Mouse (Mus musculus) midbrain, embryonic 10.5 days (tissue): ENCODE results near the gene Misp. TPM values are rescaled to one million over a fixed set of nuclear protein-coding genes. Genes with fewer than 3 reads are reported as not detected.

ENCODE experiments used
- DNase-seq: peaks from one replicate; pipeline ENCODE4 v3.0.0-alpha.2; 2017; ENCODE audit warnings: low spot score
- H3K27ac ChIP-seq: fragments of 300-500 bp; sonication (generic); replicated peaks from 2 replicates; pipeline ENCODE4 v1.5.1; 2016; ENCODE audit warnings: mild to moderate bottlenecking
- H3K27me3 ChIP-seq: fragments of 300-500 bp; sonication (generic); 2 replicates; pipeline ENCODE4 v1.6.1; 2016; ENCODE audit warnings: low read depth, mild to moderate bottlenecking; ENCODE audit not compliant: poor library complexity, severe bottlenecking
- H3K36me3 ChIP-seq: fragments of 300-500 bp; sonication (generic); 2 replicates; pipeline ENCODE4 v1.6.1; 2016; ENCODE audit warnings: mild to moderate bottlenecking, moderate library complexity
- H3K4me1 ChIP-seq: fragments of 300-500 bp; sonication (generic); 2 replicates; pipeline ENCODE4 v1.6.1; 2016
- H3K4me3 ChIP-seq: fragments of 300-500 bp; sonication (generic); 2 replicates; pipeline ENCODE4 v1.5.1; 2016; ENCODE audit warnings: mild to moderate bottlenecking, moderate library complexity
- H3K9me3 ChIP-seq: fragments of 300-500 bp; sonication (generic); replicated peaks from 2 replicates; pipeline ENCODE4 v1.6.1; 2016; ENCODE audit warnings: mild to moderate bottlenecking
- WGBS: fragments of 180-500 bp; shearing (Covaris S2); methylation state at CpG from one replicate; pipeline ENCODE4 v1.1.7; 2016; 5-methylcytosine and 5-hydroxymethylcytosine counted together
- polyA plus RNA-seq: library from polyadenylated mRNA; unstranded; fragments of >200 nt; fragmentation: Nextera tagmentation; extraction: Ambion mirVana; gene quantifications from 2 replicates; pipeline ENCODE4 v1.2.1, GENCODE M21; 2016

Misp gene
- polyA plus RNA-seq, 1 experiment from 2014 or later, result 0.46 TPM

- Histone ChIP-seq H3K4me1 (peaks cover under 1% of the 10 kb centered on the region; the same call in 1 of the 2 replicates), H3K36me3 (no peaks in the 10 kb centered on the region)
- 26% methylated on average over 9 of the region's 9 CpGs for WGBS
These were observed 14.1 kb downstream of the Misp start for GRCm38 (mm10) chr10:79834769-79835398.

GRCm38 (mm10) chr10:79836918-79837317 is 16.1 kb downstream of the Misp start:
- Histone ChIP-seq H3K27ac (no peak overlapping the region), H3K27me3 (no peaks in the 10 kb centered on the region)
- WGBS, result 98% methylated on average over 3 of the region's 3 CpGs

More at GRCm38 (mm10) chr10:79834769-79835398, 14.1 kb downstream of the Misp start:
- Histone ChIP-seq H3K4me3 (no peak overlapping the region), H3K9me3 (no peaks in the 10 kb centered on the region; the same call in 1 of the 2 replicates), H3K27me3 (peaks cover 8% of the 10 kb centered on the region; the same call in 1 of the 2 replicates), H3K27ac (no peak overlapping the region)
- peak; percentile 82 for DNase-seq

DNA sequence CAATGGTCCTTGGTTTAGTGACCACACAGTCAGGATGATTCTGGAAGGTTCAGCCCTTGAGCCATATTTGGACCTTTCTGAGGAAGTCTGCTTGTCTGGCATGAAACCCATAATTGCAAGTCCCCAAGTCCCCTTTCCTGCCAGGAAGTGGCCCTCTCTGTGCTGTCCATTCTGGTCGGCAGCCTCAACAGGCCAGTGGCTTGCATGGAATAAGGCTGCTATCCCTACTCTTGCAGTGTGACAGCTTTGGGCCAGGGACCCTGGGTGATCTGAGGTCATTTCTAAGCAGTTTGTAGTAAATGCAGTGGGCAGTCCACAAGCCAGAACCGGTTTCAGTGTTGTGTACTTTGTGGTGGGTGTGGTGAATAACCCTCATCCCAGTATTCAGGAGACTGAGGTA is 17.4 kb downstream of the Misp start:
- no peak overlapping the region for H3K27ac ChIP-seq
- H3K36me3 ChIP-seq, result no peaks in the 10 kb centered on the region
- H3K4me3 ChIP-seq, result no peak overlapping the region; the same call in 1 of the 2 replicates
- no peak for DNase-seq
- H3K9me3 ChIP-seq, result no peaks in the 10 kb centered on the region; the same call in 1 of the 2 replicates
- peaks cover 21% of the 10 kb centered on the region for H3K4me1 ChIP-seq
- WGBS, result 77% methylated on average over 2 of the region's 2 CpGs
- no peaks in the 10 kb centered on the region for H3K27me3 ChIP-seq

More at GRCm38 (mm10) chr10:79836918-79837317, 16.1 kb downstream of the Misp start:
- no peak overlapping the region for H3K4me3 ChIP-seq
- no peak for DNase-seq
- peaks cover 15% of the 10 kb centered on the region for H3K4me1 ChIP-seq
- H3K9me3 ChIP-seq, result no peaks in the 10 kb centered on the region; the same call in 1 of the 2 replicates
- no peaks in the 10 kb centered on the region for H3K36me3 ChIP-seq

DNA sequence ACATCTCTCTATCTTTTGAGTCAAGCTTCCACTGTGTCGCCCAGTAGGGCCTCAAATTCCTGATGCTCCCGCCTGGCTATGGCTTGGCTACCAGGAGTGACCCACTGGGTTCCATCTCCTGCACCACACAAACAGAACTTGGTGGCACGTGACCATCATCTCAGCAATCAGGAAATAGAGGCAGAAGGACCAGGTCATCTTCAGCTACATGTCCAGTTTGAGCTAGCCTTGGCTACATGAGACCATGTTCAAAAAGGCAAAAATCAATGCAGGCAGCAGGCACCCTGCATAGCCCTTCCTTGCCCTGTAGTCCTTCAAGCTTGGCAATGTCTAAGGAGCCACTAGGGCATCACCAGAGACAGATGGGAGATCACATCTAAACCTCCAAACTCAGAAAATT is 19.3 kb downstream of the Misp start:
- no peaks in the 10 kb centered on the region; the same call in 1 of the 2 replicates for H3K9me3 ChIP-seq
- H3K4me1 ChIP-seq, result peaks cover 25% of the 10 kb centered on the region
- peak overlapping the region; percentile 86 for H3K27ac ChIP-seq
- peak overlapping the region; percentile 50; the same call in 1 of the 2 replicates for H3K4me3 ChIP-seq
- H3K36me3 ChIP-seq, result no peaks in the 10 kb centered on the region
- no peaks in the 10 kb centered on the region for H3K27me3 ChIP-seq
- no peak for DNase-seq
- 91% methylated on average over 3 of the region's 3 CpGs for WGBS

- under 1% methylated on average over 24 of the region's 24 CpGs for WGBS
- H3K27ac ChIP-seq, result peak overlapping the region; percentile 86
- DNase-seq, result peak; percentile 73
These were observed 20.1 kb downstream of the Misp start for GRCm38 (mm10) chr10:79840644-79841551.

DNA sequence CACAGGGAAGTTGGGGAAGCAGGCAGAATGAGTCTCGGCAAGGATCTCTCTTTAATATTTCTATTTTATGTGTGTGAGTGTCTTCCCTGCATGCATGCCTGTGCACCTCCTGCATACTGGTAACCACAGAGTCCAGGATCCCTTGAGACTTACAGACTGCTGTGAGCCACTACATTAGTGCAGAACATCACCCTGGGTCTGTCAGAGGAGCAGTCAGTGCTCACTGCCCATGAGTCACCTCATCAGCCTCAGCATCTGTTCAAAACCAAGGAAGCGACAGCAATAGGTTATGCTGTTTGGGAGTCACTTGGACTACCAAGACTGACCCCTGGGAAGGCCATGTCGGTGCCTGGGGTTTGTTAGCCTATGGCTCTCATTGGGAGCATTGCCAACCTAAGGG is 21.5 kb downstream of the Misp start:
- H3K9me3 ChIP-seq, result no peaks in the 10 kb centered on the region; the same call in 1 of the 2 replicates
- WGBS, result 74% methylated on average over 3 of the region's 3 CpGs
- H3K27me3 ChIP-seq, result no peaks in the 10 kb centered on the region
- H3K4me1 ChIP-seq, result peaks cover 25% of the 10 kb centered on the region
- peak overlapping the region; percentile 57; the same call in 1 of the 2 replicates for H3K27ac ChIP-seq
- DNase-seq, result no peak
- H3K4me3 ChIP-seq, result no peak overlapping the region
- no peaks in the 10 kb centered on the region for H3K36me3 ChIP-seq

More at GRCm38 (mm10) chr10:79840644-79841551, 20.1 kb downstream of the Misp start:
- no peaks in the 10 kb centered on the region; the same call in 1 of the 2 replicates for H3K9me3 ChIP-seq
- peaks cover 25% of the 10 kb centered on the region for H3K4me1 ChIP-seq
- H3K4me3 ChIP-seq, result peak overlapping the region; percentile 50
- no peaks in the 10 kb centered on the region for H3K27me3 ChIP-seq
- H3K36me3 ChIP-seq, result no peaks in the 10 kb centered on the region

- Histone ChIP-seq H3K4me1 (peaks cover 29% of the 10 kb centered on the region), H3K27me3 (no peaks in the 10 kb centered on the region), H3K36me3 (no peaks in the 10 kb centered on the region), H3K9me3 (no peaks in the 10 kb centered on the region), H3K27ac (no peak overlapping the region; the same call in 1 of the 2 replicates), H3K4me3 (no peak overlapping the region)
- 93% methylated on average over 6 of the region's 6 CpGs for WGBS
- DNase-seq, result no peak
These were observed 22.7 kb downstream of the Misp start for GRCm38 (mm10) chr10:79843476-79843875.

DNA sequence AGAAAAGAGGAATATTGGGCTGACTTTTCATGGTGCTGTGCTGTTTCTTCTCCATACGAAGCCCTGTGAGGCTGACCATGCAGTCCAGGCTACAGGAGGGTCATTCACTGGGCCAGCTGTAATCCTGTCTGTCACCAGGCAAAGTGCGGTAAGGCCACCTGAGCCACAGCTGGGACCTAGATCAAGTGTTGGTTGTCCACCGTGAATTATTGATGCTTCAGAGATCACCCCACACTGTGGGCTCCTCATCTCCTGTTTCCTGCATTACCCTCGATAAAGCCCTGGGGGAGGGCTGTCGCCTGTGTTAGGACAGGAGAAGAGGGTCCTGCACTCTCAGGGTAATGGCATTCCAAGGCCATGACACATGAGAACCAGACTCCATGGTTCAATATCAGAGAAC is 25.8 kb downstream of the Misp start:
- 77% methylated on average over 5 of the region's 5 CpGs for WGBS
- DNase-seq, result no peak
- Histone ChIP-seq H3K36me3 (peaks cover 4% of the 10 kb centered on the region; the same call in 1 of the 2 replicates), H3K4me1 (peaks cover 30% of the 10 kb centered on the region), H3K27me3 (no peaks in the 10 kb centered on the region), H3K4me3 (no peak overlapping the region), H3K27ac (no peak overlapping the region), H3K9me3 (no peaks in the 10 kb centered on the region)

DNA sequence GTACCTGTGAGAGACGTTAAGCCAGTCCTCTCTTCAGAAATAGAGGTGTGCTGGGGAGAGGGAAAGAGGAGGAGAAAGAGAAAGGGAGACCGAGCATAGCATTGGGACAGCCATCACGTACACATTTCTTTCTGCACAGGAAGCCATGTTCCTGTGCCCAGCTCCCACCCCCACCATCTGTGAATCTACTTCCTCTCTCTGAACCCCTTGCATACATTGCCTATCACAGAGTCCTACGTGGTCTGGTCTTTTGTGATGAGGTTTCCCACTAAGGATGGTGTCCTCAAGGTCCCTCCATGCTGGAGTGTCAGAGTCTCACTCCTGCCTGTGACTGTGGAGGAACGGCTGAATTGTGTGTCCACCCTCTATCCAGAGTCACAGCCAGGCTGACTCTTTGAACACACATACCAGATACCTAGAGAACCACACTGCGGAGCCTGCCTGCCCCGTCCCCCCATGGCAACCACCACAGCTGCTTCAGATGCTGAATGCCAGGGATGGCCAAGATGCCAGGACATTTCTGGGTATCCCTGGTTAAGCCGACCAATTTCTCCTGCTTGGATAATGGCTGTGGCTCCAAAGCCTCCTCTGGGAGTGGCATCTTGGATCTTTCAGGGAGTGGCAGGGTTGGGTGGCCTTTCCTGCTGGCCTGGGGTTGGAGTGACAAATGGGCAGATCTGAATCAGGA is 29.3 kb downstream of the Misp start:
- 89% methylated on average over 8 of the region's 8 CpGs for WGBS
- H3K36me3 ChIP-seq, result peaks cover 4% of the 10 kb centered on the region; the same call in 1 of the 2 replicates
- no peaks in the 10 kb centered on the region for H3K9me3 ChIP-seq
- H3K27ac ChIP-seq, result 0 out of 2 replicates have a peak overlapping the region, but pooled peaks have one; percentile 46
- no peak for DNase-seq
- H3K4me1 ChIP-seq, result peaks cover 43% of the 10 kb centered on the region
- no peaks in the 10 kb centered on the region for H3K27me3 ChIP-seq
- no peak overlapping the region for H3K4me3 ChIP-seq

- H3K36me3 ChIP-seq, result peaks cover 14% of the 10 kb centered on the region
- H3K27me3 ChIP-seq, result no peaks in the 10 kb centered on the region
- H3K4me1 ChIP-seq, result peaks cover 54% of the 10 kb centered on the region
- peak overlapping the region; percentile 100 for H3K27ac ChIP-seq
- no peak for DNase-seq
- H3K9me3 ChIP-seq, result no peaks in the 10 kb centered on the region
- H3K4me3 ChIP-seq, result peak overlapping the region; percentile 74
- WGBS, result 84% methylated on average over 3 of the region's 3 CpGs
These were observed 30.9 kb downstream of the Misp start for GRCm38 (mm10) chr10:79851653-79852052.

DNA sequence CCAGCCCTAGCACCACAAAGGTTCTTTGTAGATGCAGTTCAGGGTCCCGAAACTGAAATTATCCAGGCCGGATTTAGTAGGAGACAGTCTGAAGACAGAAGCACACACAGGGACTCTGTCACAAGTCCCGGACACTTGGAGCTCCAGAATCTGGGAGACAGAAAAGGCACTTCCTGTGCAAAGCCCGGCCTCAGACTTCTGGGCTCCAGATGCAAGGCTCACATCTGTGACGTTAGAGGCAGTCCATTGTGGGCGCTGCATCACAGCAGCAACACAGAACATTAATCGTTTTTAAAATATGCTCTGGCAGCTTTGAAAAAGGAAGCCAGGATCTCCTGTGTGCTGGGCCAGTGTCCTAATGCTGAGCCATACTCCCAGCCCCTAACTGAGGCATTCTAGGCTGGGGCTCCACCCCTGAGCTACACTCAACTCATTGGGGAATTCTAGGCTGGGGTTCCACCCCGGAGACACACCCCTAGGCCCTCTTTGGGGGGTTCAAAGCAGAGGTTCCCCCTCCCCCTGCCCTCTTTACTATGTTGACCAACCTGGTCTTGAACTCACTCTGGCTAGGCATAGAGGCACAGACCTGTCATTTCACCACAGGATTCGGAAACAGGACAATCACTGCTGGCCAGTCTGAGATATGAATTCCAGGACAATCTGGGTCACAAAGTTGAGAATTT is 31.5 kb downstream of the Misp start:
- Histone ChIP-seq H3K27me3 (no peaks in the 10 kb centered on the region), H3K4me3 (peak overlapping the region; percentile 74), H3K4me1 (peaks cover 60% of the 10 kb centered on the region), H3K9me3 (no peaks in the 10 kb centered on the region), H3K36me3 (peaks cover 20% of the 10 kb centered on the region), H3K27ac (peak overlapping the region; percentile 100)
- no peak for DNase-seq
- 73% methylated on average over 9 of the region's 9 CpGs for WGBS

DNA sequence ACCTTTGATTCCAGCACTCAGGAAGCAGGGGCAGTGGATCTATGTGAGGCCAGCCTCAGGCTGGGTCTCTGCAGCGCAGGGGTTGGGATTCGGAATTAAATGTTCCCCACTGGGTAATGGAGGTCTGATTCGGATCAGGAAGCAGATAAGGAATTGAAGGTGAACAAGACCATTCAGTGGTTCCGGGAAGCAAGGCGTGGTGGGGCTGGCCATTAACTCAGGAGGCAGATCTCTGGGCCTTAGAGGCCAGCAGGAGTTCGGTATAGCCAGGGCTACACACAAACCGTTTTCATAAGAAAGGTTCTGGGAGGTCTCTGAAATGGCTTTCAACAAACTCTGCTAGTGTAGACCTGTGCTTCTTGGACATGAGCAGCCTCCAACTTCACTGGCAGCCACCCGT is 32.0 kb downstream of the Misp start:
- Histone ChIP-seq H3K9me3 (no peaks in the 10 kb centered on the region), H3K27me3 (no peaks in the 10 kb centered on the region), H3K4me3 (peak overlapping the region; percentile 74), H3K4me1 (peaks cover 65% of the 10 kb centered on the region), H3K36me3 (peaks cover 26% of the 10 kb centered on the region), H3K27ac (peak overlapping the region; percentile 100)
- no peak for DNase-seq
- 31% methylated on average over 8 of the region's 8 CpGs for WGBS
